Mouse (Mus musculus): ENCODE measurements around the gene Oas1c. TPM values are rescaled to one million over a fixed set of nuclear protein-coding genes. Genes with fewer than 3 reads are reported as not detected.
A peak's percentile ranks its signal among the peaks of the same experiment; 100 is the strongest.
"Not testable (repeated sequence)": the region's sequence is repeated elsewhere in the genome, so short reads cannot be mapped to it uniquely, and the experiment has no call there.

Gene Oas1c
- polyA plus RNA-seq, 1 experiment: not detected

GRCm38 (mm10) chr5:120831031-120831430, 18.7 kb upstream of the Oas1c start:
- TF ChIP-seq TAL1 (IDR thresholded peaks at IDR 0.05; ENCODE audit: low read length) (no peak), GATA1 (IDR thresholded peaks at IDR 0.05; ENCODE audit: low read length) (no peak)
- peaks cover 8% of the 10 kb centered on the region for H3K9me3 ChIP-seq (ENCODE audit: control insufficient read depth, low read length)
- H3K4me1 ChIP-seq (ENCODE audit: control insufficient read depth): no peaks in the 10 kb centered on the region
- peaks cover 6% of the 10 kb centered on the region; the same call in 1 of the 2 replicates for H3K27me3 ChIP-seq (ENCODE audit: control insufficient read depth)
- H3K4me3 ChIP-seq (replicated peaks): no peak overlapping the region
- H3K36me3 ChIP-seq (ENCODE audit: control insufficient read depth): no peaks in the 10 kb centered on the region

DNA sequence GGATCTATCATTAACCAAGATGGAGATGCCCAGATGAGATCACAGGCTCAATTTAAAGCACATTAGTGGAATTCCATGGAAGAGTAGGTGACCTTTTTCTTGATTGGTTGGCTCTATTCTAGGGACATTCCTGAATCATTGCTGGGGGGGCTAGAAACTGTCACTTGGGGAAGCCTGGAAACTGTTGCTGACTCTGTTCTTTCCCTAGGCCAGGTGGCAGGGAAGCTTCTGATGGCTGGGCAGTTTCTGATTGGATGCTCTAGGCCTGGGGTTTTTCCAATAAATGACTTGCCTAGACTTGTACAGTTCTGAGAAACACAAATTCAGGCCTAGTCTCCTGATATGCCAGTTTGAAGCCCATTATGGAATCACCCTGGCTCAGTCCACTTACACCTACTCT, 6.7 kb upstream of the Oas1c start:
- Histone ChIP-seq H3K4me1 (ENCODE audit: control insufficient read depth) (no peaks in the 10 kb centered on the region), H3K9me3 (ENCODE audit: control insufficient read depth, low read length) (peaks cover 8% of the 10 kb centered on the region), H3K4me3 (replicated peaks) (no peak overlapping the region), H3K27me3 (ENCODE audit: control insufficient read depth) (no peaks in the 10 kb centered on the region), H3K36me3 (ENCODE audit: control insufficient read depth) (no peaks in the 10 kb centered on the region)
- TF ChIP-seq GATA1 (IDR thresholded peaks at IDR 0.05; ENCODE audit: low read length): no peak
- no peak for TF ChIP-seq TAL1 (IDR thresholded peaks at IDR 0.05; ENCODE audit: low read length)

DNA sequence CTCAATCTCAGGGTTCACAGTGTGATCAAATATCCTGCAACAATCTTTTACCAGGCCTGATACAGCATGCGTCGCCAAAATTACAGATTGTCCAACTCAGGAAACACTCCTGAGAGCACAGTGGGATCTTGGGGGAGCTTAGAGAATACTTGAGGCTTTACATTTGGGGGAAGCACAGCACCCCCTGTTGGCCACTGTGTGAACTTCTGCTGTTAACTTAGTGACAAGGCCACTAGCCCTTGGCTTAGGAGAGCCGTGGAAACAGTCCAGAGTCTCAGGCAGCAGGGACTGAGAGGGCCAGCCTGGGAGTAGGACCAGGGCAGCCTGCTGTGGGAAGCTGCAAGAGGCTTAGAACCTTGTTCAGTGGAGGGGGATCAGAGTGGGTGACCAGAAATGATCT, 3.6 kb upstream of the Oas1c start:
- peaks cover 8% of the 10 kb centered on the region for H3K9me3 ChIP-seq (ENCODE audit: control insufficient read depth, low read length)
- H3K36me3 ChIP-seq (ENCODE audit: control insufficient read depth): no peaks in the 10 kb centered on the region
- TF ChIP-seq TAL1 (IDR thresholded peaks at IDR 0.05; ENCODE audit: low read length): no peak
- TF ChIP-seq GATA1 (IDR thresholded peaks at IDR 0.05; ENCODE audit: low read length): no peak
- peaks cover 14% of the 10 kb centered on the region for H3K4me1 ChIP-seq (ENCODE audit: control insufficient read depth)
- no peak overlapping the region for H3K4me3 ChIP-seq (replicated peaks)
- H3K27me3 ChIP-seq (ENCODE audit: control insufficient read depth): no peaks in the 10 kb centered on the region

- TF ChIP-seq GATA1 (IDR thresholded peaks at IDR 0.05; ENCODE audit: low read length): no peak
- TF ChIP-seq TAL1 (IDR thresholded peaks at IDR 0.05; ENCODE audit: low read length): no peak
- peaks cover 14% of the 10 kb centered on the region for H3K4me1 ChIP-seq (ENCODE audit: control insufficient read depth)
- H3K9me3 ChIP-seq (ENCODE audit: control insufficient read depth, low read length): no peaks in the 10 kb centered on the region
Measured at GRCm38 (mm10) chr5:120813023-120813422, 709 bp upstream of the Oas1c start.

DNA sequence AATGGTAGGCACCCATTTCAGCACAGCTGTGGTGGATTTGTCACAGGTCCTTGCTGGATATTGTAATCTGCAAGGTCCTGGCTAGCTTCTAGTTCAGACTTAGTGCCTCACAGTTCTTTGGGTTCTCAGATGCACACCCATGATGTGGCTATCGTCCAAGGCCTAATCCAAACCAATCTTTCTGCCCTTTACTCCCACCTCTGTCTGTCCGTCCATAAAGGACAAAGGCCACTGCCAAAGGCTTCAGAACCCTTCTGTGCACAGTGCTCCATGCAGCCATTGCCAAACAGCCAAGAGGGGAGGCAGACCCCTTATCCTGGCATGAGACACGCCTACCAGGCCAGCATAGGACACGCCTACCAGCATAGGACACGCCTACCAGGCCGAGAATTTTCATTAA, 3.1 kb downstream of the Oas1c start:
- Histone ChIP-seq H3K27me3 (ENCODE audit: control insufficient read depth) (no peaks in the 10 kb centered on the region), H3K4me3 (replicated peaks) (no peak overlapping the region), H3K9me3 (ENCODE audit: control insufficient read depth, low read length) (no peaks in the 10 kb centered on the region), H3K4me1 (ENCODE audit: control insufficient read depth) (peaks cover 14% of the 10 kb centered on the region), H3K36me3 (ENCODE audit: control insufficient read depth) (no peaks in the 10 kb centered on the region)
- no peak for TF ChIP-seq GATA1 (IDR thresholded peaks at IDR 0.05; ENCODE audit: low read length)
- TF ChIP-seq TAL1 (IDR thresholded peaks at IDR 0.05; ENCODE audit: low read length): no peak

More at GRCm38 (mm10) chr5:120813023-120813422, 709 bp upstream of the Oas1c start:
- Histone ChIP-seq H3K36me3 (ENCODE audit: control insufficient read depth) (no peaks in the 10 kb centered on the region), H3K4me3 (replicated peaks) (peak overlapping the region; percentile 68), H3K27me3 (ENCODE audit: control insufficient read depth) (no peaks in the 10 kb centered on the region)

DNA sequence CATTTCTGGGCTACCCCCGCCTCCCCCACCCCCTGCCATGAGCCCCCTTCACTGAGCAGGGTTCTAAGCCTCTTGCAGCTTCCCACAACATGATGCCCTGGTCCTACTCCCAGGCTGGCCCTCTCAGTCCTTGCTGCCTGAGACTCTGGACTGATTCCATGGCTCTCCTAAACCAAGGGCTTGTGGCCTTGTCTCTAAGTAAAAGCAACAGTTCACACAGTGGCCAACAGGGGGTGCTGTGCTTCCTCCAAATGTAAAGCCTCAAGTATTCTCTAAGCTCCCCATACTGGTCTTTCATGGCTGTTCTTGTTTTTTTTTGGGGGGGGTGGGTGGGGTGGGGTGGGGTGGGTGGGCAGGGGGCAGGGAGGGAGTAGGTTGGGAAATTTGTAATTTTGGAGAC, 5.9 kb downstream of the Oas1c start:
- no peak for TF ChIP-seq GATA1 (IDR thresholded peaks at IDR 0.05; ENCODE audit: low read length)
- TF ChIP-seq TAL1 (IDR thresholded peaks at IDR 0.05; ENCODE audit: low read length): no peak
- Histone ChIP-seq H3K9me3 (ENCODE audit: control insufficient read depth, low read length) (no peaks in the 10 kb centered on the region), H3K36me3 (ENCODE audit: control insufficient read depth) (no peaks in the 10 kb centered on the region), H3K27me3 (ENCODE audit: control insufficient read depth) (no peaks in the 10 kb centered on the region), H3K4me3 (replicated peaks) (no peak overlapping the region), H3K4me1 (ENCODE audit: control insufficient read depth) (no peaks in the 10 kb centered on the region)

DNA sequence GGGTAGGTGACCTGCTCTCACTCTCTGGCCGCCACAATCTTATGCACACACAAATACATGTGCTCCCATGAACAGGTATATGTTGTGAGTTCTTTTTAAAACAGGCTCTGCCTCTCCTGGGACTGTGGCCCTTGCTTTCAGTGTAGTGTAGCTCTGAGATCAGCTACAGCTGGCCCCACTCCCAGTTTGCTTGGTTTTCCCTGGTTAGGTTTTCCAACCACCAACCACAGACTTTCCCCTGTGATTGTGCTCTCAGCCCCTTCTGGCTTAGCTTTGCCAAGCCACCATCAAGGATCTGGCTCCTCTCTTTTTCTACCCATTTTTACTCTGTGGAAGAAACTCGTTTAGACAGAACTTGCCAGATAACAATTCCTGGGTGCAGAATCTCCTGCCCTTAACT, 8.7 kb downstream of the Oas1c start:
- TF ChIP-seq TAL1 (IDR thresholded peaks at IDR 0.05; ENCODE audit: low read length) (no peak), GATA1 (IDR thresholded peaks at IDR 0.05; ENCODE audit: low read length) (no peak)
- no peaks in the 10 kb centered on the region for H3K4me1 ChIP-seq (ENCODE audit: control insufficient read depth)
- H3K9me3 ChIP-seq (ENCODE audit: control insufficient read depth, low read length): no peaks in the 10 kb centered on the region
- no peak overlapping the region for H3K4me3 ChIP-seq (replicated peaks)
- no peaks in the 10 kb centered on the region for H3K36me3 ChIP-seq (ENCODE audit: control insufficient read depth)
- H3K27me3 ChIP-seq (ENCODE audit: control insufficient read depth): no peaks in the 10 kb centered on the region

- not testable (repeated sequence) for H3K27me3 ChIP-seq (ENCODE audit: control insufficient read depth); H3K4me1 ChIP-seq (ENCODE audit: control insufficient read depth); H3K36me3 ChIP-seq (ENCODE audit: control insufficient read depth); H3K9me3 ChIP-seq (ENCODE audit: control insufficient read depth, low read length); H3K4me3 ChIP-seq (replicated peaks)
Measured at GRCm38 (mm10) chr5:120798943-120799342, 13.4 kb downstream of the Oas1c start.

- H3K36me3 ChIP-seq (ENCODE audit: control insufficient read depth); H3K4me1 ChIP-seq (ENCODE audit: control insufficient read depth); H3K4me3 ChIP-seq (replicated peaks); H3K27me3 ChIP-seq (ENCODE audit: control insufficient read depth); H3K9me3 ChIP-seq (ENCODE audit: control insufficient read depth, low read length): not testable (repeated sequence)
Measured at GRCm38 (mm10) chr5:120798147-120798546, 14.2 kb downstream of the Oas1c start.

DNA sequence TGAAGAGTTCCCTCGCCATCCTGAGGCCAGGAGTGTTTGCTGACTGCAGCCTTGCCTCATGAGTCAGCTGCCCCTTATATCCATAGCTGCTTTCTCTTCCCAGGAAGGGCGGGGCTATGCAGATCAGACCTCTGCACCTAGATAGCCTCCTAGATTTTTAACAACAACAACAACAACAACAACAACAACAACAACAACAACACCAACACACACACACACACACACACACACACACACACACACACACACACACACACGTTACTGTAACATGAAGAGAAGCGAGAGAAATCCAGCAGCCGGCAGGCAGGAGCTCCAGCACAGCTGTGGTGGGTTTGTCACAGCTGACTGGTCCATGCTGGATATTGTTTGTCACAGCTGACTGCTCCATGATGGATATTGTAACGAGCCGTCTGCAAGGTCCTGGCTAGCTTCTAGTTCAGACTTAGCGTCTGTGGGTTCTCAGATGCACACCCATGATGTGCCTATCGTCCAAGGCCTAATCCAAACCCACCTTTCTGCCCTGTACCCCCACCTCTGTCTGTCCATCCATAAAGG, 16.8 kb downstream of the Oas1c start, which contains the start of gene Oas1e:
Gene Oas1e, minus strand, starts transcription at position 51 of the 555 bp plus-strand sequence.
- not testable (repeated sequence) for H3K36me3 ChIP-seq (ENCODE audit: control insufficient read depth); H3K9me3 ChIP-seq (ENCODE audit: control insufficient read depth, low read length); H3K4me1 ChIP-seq (ENCODE audit: control insufficient read depth); H3K27me3 ChIP-seq (ENCODE audit: control insufficient read depth); H3K4me3 ChIP-seq (replicated peaks)
